Mouse (Mus musculus) forebrain, embryonic 16.5 days (tissue): ENCODE results near the gene Fam178b. TPM values are rescaled to one million over a fixed set of nuclear protein-coding genes. Genes with fewer than 3 reads are reported as not detected.
"Not testable (repeated sequence)": the region's sequence is repeated elsewhere in the genome, so short reads cannot be mapped to it uniquely, and the experiment has no call there.

ENCODE experiments used
- ATAC-seq: fragments of 200-750 bp; cut with Nextera tagmentation; 2 replicates; pipeline ENCODE4 v1.8.0; 2017; ENCODE audit warnings: mild to moderate bottlenecking, moderate library complexity
- H3K27ac ChIP-seq: fragments of 300-500 bp; sonication (generic); 2 replicates; pipeline ENCODE4 v1.5.1; 2014; ENCODE audit warnings: low read length, control low read depth
- H3K27me3 ChIP-seq: fragments of 300-500 bp; sonication (generic); replicated peaks from 2 replicates; pipeline ENCODE4 v1.6.1; 2014; ENCODE audit warnings: low read length; ENCODE audit not compliant: control insufficient read depth, insufficient read depth
- H3K36me3 ChIP-seq: fragments of 300-500 bp; sonication (generic); 2 replicates; pipeline ENCODE4 v1.6.1; 2014; ENCODE audit not compliant: control insufficient read depth, insufficient read depth
- H3K4me1 ChIP-seq: fragments of 300-500 bp; sonication (generic); replicated peaks from 2 replicates; pipeline ENCODE4 v1.6.1; 2014; ENCODE audit warnings: low read length; ENCODE audit not compliant: control insufficient read depth, insufficient read depth
- H3K4me2 ChIP-seq: fragments of 300-500 bp; sonication (generic); 2 replicates; pipeline ENCODE4 v1.6.1; 2014; ENCODE audit warnings: mild to moderate bottlenecking, low read length, control low read depth
- H3K4me3 ChIP-seq: fragments of 300-500 bp; sonication (generic); replicated peaks from 2 replicates; pipeline ENCODE4 v1.5.1; 2014; ENCODE audit warnings: mild to moderate bottlenecking, low read length, control low read depth
- H3K9ac ChIP-seq: fragments of 300-500 bp; sonication (generic); replicated peaks from 2 replicates; pipeline ENCODE4 v1.6.1; 2014; ENCODE audit warnings: low read depth, low read length, control low read depth
- H3K9me3 ChIP-seq: fragments of 300-500 bp; sonication (generic); 2 replicates; pipeline ENCODE4 v1.6.1; 2016; ENCODE audit warnings: low read length; ENCODE audit not compliant: control insufficient read depth
- WGBS: fragments of 180-500 bp; shearing (Covaris S2); extraction: QIAGEN DNeasy Blood & Tissue Kit; methylation state at CpG from one replicate; pipeline ENCODE4 v1.1.7; 2014; 5-methylcytosine and 5-hydroxymethylcytosine counted together
- polyA plus RNA-seq: library from polyadenylated mRNA; unstranded; fragments of >200 nt; fragmentation: Nextera tagmentation; extraction: Ambion mirVana; gene quantifications from 2 replicates; pipeline ENCODE4 v1.2.1, GENCODE M21; 2015

Fam178b gene
- polyA plus RNA-seq, 1 experiment from 2014 or later: not detected

DNA sequence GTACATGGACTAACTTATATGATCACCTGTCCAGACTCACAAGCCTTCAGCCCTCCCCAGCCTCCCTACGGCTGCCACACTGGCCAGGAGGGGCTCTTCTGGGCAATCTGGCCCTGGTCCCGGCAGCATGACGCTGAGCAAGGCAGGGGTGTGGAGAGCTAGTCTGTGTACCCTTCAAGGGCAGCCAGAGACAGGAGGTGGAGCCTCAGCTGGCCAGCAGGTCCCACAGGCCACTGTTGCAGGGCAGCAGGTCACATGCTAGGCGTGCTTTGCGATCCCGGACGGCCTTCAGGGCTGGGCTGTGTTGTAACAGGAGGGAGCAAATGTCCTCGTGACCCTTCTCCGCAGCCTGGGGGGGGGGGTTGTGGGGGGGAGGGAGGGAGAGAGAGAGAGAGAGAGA lies 143.8 kb downstream of the Fam178b start, which contains the start of gene Gm42417:
Gene Gm42417, minus strand, starts transcription at position 244 of the 400 bp plus-strand sequence.
- Histone ChIP-seq H3K27me3 (no peaks in the 10 kb centered on the region), H3K27ac (no peak within 1 kb of the TSS), H3K9ac (no peak within 1 kb of the TSS), H3K4me2 (no peak within 1 kb of the TSS), H3K9me3 (no peaks in the 10 kb centered on the region), H3K4me3 (no peak within 1 kb of the TSS), H3K36me3 (peaks cover 2% of the 10 kb centered on the region; the same call in 1 of the 2 replicates), H3K4me1 (0 out of 2 replicates have a peak, but pooled peaks cover 7% of the 10 kb centered on the region)
- WGBS: 75% methylated on average over 9 of the region's 9 CpGs
- ATAC-seq: no peak

DNA sequence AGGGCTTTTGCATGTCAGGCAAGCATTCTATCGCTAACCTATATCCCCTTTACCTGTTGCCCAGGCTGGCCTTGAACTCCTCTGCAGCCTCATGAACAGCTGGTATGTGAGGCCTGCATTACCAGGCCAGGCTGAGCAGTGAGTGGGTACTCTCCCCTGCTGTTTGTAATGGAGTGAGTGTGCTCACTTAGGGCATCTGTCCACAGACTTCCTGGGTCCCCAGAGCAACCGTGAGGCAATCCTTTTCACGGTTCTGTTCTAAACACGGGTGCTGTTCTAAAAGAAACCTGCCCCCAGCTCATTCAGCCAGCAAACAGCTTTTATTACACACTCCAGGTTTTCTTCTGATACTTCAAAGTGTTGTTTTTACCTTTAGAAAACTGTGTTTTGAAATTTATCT lies 144.3 kb downstream of the Fam178b start:
- Histone ChIP-seq H3K27ac (no peak overlapping the region), H3K36me3 (peaks cover 2% of the 10 kb centered on the region; the same call in 1 of the 2 replicates), H3K4me3 (no peak overlapping the region), H3K4me1 (0 out of 2 replicates have a peak, but pooled peaks cover 6% of the 10 kb centered on the region), H3K27me3 (no peaks in the 10 kb centered on the region), H3K4me2 (no peak overlapping the region), H3K9ac (no peak overlapping the region), H3K9me3 (no peaks in the 10 kb centered on the region)
- 81% methylated on average over 4 of the region's 4 CpGs for WGBS
- no peak for ATAC-seq

DNA sequence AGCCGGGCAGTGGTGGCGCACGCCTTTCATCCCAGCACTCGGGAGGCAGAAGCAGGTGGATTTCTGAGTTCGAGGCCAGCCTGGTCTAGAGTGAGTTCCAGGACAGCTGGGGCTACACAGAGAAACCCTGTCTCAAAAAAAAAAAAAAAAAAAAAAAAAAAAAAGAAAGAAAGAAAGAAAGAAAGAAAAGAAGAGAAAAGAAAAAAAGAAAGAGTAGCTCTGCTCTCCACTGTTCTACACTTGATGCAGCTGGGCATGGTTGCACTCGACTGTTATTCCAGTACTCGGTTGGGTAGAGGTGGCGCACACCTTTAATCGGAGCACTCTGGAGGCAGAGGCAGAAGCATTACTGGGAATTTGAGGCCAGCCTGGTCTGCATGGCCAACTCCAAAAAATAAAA lies 146.2 kb downstream of the Fam178b start, which contains the start of gene Ankrd23:
Gene Ankrd23, minus strand, starts transcription at position 101 of the 400 bp plus-strand sequence.
- ATAC-seq, H3K9ac ChIP-seq, H3K4me3 ChIP-seq, H3K36me3 ChIP-seq, H3K27me3 ChIP-seq, H3K27ac ChIP-seq, H3K4me2 ChIP-seq, H3K9me3 ChIP-seq, H3K4me1 ChIP-seq: not testable (repeated sequence)
- WGBS: 96% methylated on average over 9 of the region's 9 CpGs

DNA sequence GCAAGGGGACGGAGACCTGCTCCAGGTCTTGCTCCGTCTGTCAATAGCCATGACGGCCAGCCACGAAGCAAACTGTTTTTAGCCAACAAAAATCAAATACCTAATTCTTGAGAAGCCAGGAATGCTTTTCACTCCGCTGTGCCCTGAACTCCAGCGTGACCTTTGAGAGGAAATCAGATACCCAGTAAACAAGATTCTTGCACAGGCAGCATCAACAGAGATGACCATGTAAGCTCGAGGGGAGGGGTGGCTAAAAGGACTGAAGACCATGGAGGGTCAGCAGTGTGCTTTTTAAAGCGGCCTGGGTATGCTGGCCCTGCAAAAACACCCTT lies 146.6 kb downstream of the Fam178b start:
- no peak overlapping the region for H3K4me3 ChIP-seq
- WGBS: 86% methylated on average over 8 of the region's 8 CpGs
- no peaks in the 10 kb centered on the region for H3K27me3 ChIP-seq
- 0 out of 2 replicates have a peak, but pooled peaks cover 5% of the 10 kb centered on the region for H3K4me1 ChIP-seq
- no peak overlapping the region for H3K9ac ChIP-seq
- no peaks in the 10 kb centered on the region for H3K9me3 ChIP-seq
- H3K27ac ChIP-seq: no peak overlapping the region
- H3K36me3 ChIP-seq: peaks cover 2% of the 10 kb centered on the region; the same call in 1 of the 2 replicates
- no peak overlapping the region for H3K4me2 ChIP-seq
- no peak for ATAC-seq

DNA sequence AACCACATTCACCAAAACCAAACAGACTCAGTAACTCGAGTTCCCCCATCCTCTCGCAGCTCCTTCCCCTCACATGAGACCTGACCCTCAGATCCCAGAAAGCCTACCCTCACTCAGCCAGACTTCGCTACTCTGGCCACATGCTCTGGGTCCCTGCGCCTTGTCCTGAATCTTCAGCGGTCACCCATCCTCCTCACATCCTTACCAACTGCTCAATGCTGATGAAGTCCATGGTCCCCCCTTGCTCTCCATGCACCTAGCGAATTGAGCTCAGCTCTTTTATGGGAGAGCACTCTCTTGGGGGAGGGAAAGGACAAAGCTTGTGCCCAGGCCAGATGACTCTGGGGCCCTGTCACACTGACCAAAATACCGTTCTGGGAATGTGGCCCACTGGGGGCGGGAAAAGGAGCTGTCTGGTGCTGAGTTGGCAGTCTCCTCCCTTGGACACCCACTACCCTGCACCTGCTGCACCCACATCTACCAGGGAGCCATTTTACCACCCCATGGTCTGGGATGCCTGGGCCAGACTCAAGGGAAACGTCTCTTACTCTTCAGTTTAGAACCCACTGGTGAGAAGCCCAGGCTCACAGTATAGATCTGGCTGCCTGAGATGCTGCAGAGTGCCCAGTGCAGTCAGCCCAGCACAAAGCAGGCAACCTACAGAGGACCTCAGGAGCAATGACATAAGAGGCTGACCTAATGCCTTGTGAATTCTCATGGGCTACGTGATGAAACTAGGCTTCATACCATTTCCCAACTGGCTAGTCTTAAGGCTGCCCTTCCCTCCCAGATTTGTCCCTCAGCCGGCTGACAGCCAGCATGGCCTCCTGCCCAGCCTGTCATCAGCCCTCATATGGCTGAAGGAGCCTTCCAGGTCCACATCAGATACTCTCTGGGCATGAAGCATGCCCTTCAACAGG lies 147.2 kb downstream of the Fam178b start:
- WGBS: 90% methylated on average over 11 of the region's 11 CpGs
- H3K4me3 ChIP-seq: no peak overlapping the region
- no peaks in the 10 kb centered on the region for H3K27me3 ChIP-seq

DNA sequence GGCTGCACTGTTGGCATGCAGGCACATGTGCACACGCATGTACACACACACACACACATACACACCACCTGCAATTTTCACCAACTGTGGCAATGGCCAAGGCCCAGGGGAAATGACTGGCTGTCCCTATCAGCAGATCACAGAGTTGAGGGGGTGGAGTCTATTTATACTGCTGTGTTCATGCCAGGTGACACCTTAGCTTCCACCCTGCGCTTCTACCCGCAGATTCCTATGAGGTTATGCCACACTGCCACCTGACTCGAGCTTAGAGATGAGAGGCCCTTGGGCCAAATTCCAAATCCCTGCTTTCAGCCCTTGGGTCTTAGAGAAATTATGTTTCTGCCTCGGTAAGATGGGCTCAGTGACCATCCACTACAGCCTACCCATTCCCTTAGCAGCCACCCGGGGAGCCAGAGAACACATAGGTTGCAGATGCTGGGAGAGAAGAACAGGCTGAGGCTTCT lies 148.4 kb downstream of the Fam178b start:
- Histone ChIP-seq H3K9me3 (no peaks in the 10 kb centered on the region), H3K27ac (no peak overlapping the region), H3K27me3 (no peaks in the 10 kb centered on the region), H3K4me1 (peaks cover 12% of the 10 kb centered on the region; the same call in 1 of the 2 replicates), H3K4me3 (no peak overlapping the region), H3K9ac (no peak overlapping the region), H3K36me3 (no peaks in the 10 kb centered on the region), H3K4me2 (no peak overlapping the region)
- ATAC-seq: no peak
- 90% methylated on average over 6 of the region's 6 CpGs for WGBS

More for the DNA sequence above, 147.2 kb downstream of the Fam178b start:
- H3K36me3 ChIP-seq: no peaks in the 10 kb centered on the region
- H3K9ac ChIP-seq: no peak overlapping the region
- H3K9me3 ChIP-seq: no peaks in the 10 kb centered on the region
- H3K27ac ChIP-seq: no peak overlapping the region
- no peak overlapping the region for H3K4me2 ChIP-seq
- no peak for ATAC-seq
- H3K4me1 ChIP-seq: peaks cover 5% of the 10 kb centered on the region; the same call in 1 of the 2 replicates

DNA sequence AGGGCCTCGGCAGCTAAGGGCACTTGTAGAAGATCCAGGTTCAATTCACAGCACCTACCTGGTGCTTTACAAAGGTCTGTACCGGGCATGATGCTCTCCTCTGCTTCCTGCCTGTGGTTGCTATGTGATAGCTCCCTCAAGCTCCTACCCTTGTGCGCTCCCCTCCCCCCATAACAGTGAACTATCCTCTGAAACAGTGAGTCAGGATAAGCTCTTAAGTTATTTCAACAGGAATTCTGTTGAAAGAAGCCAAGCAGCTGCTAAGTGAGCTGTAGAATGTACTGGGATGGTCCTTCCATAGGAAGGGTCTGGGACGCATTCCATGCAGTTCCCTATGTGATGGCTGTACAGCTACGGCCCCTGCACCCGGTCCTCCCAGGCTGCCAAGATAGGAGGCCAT lies 149.4 kb downstream of the Fam178b start:
- no peak overlapping the region for H3K4me2 ChIP-seq
- 87% methylated on average over 6 of the region's 6 CpGs for WGBS
- H3K4me3 ChIP-seq: no peak overlapping the region
- H3K27ac ChIP-seq: no peak overlapping the region
- H3K4me1 ChIP-seq: peaks cover 13% of the 10 kb centered on the region
- H3K36me3 ChIP-seq: no peaks in the 10 kb centered on the region
- no peak for ATAC-seq
- no peaks in the 10 kb centered on the region for H3K9me3 ChIP-seq
- H3K9ac ChIP-seq: no peak overlapping the region
- H3K27me3 ChIP-seq: no peaks in the 10 kb centered on the region

DNA sequence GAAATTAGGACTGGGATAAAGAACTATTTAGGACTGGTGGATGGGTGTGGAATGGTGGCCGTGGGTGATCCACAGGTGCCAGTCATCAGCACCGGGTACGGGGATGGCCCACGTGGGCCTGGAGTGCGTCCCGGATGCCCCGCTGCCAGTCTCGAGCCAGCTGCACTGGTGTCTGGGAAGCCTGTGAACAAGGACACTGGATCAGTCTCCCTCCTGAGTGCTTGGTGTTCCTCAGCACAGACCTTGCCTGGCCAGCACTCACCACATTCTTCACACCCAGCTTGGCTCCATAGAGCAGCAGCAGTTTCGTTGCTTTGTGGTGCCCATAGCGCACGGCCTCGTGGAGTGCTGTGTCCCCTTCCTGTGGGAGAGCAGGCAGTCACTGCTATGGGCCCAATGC lies 151.5 kb downstream of the Fam178b start:
- no peaks in the 10 kb centered on the region for H3K27me3 ChIP-seq
- no peak for ATAC-seq
- WGBS: 87% methylated on average over 12 of the region's 12 CpGs

DNA sequence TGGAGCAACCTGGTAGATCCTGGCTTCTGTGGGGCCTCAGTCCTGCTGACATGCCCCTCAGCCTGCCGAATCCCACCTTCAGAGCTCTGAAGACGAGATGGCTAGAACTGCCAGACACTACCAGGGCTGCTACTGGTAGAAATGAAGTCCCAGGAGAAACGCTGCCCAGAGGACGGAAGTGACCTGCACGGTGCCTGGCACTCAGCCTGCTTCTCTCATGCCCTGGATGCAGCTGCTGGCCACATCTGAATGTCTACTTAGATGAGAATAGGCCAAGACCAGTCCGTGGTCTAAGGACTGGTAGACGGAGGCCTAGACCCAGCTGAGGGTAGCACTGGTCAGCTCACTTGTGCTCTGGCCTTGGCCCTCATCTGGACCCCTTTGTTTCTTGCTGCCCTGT lies 152.0 kb downstream of the Fam178b start:
- no peaks in the 10 kb centered on the region for H3K27me3 ChIP-seq
- no peak overlapping the region for H3K9ac ChIP-seq
- ATAC-seq: no peak
- H3K36me3 ChIP-seq: no peaks in the 10 kb centered on the region
- H3K9me3 ChIP-seq: no peaks in the 10 kb centered on the region
- 94% methylated on average over 7 of the region's 7 CpGs for WGBS
- H3K4me3 ChIP-seq: no peak overlapping the region
- H3K27ac ChIP-seq: no peak overlapping the region
- H3K4me1 ChIP-seq: peaks cover 17% of the 10 kb centered on the region
- no peak overlapping the region for H3K4me2 ChIP-seq

More for the DNA sequence above, 151.5 kb downstream of the Fam178b start:
- Histone ChIP-seq H3K9ac (no peak overlapping the region), H3K4me2 (no peak overlapping the region), H3K4me3 (no peak overlapping the region), H3K36me3 (no peaks in the 10 kb centered on the region), H3K9me3 (no peaks in the 10 kb centered on the region), H3K27ac (no peak overlapping the region), H3K4me1 (peaks cover 17% of the 10 kb centered on the region)
